Mouse (Mus musculus) heart, postnatal 0 days (tissue): ENCODE results near the gene Paip2b.

Experiments
- CTCF ChIP-seq: IDR thresholded peaks from 2 replicates; pipeline ENCODE4 v1.5.1; 2016; ENCODE audit warnings: antibody characterized with exemption, control low read depth, low read depth
- EP300 ChIP-seq: IDR thresholded peaks from 2 replicates; pipeline ENCODE4 v1.6.1; 2016; ENCODE audit warnings: antibody characterized with exemption, low read depth

GRCm38 (mm10) chr6:83794760-83795296 is 36.7 kb downstream of the Paip2b start, which contains the start of gene Nagk:
- no peak for TF ChIP-seq CTCF
- TF ChIP-seq EP300 = no peak
